Mouse (Mus musculus) myocyte (in vitro differentiated cells): ENCODE data around the gene Ugt1a2.

ENCODE experiments used
- E2F4 ChIP-seq: IDR thresholded peaks from one replicate; pipeline ENCODE4 v1.6.1; 2011; ENCODE audit warnings: mild to moderate bottlenecking, control low read depth, moderate library complexity; ENCODE audit not compliant: insufficient read depth
- MAX ChIP-seq: IDR thresholded peaks from one replicate; pipeline ENCODE4 v1.6.1; 2011; ENCODE audit warnings: low read depth, mild to moderate bottlenecking, control low read depth
- POLR2A ChIP-seq: IDR thresholded peaks from one replicate; pipeline ENCODE4 v1.6.1; 2011; ENCODE audit warnings: low read depth, mild to moderate bottlenecking, control low read depth, moderate library complexity; ENCODE audit not compliant: insufficient read length
- REST ChIP-seq: IDR thresholded peaks from one replicate; pipeline ENCODE4 v1.6.1; 2011; ENCODE audit warnings: mild to moderate bottlenecking, control low read depth, moderate library complexity; ENCODE audit not compliant: insufficient read depth, insufficient read length

GRCm38 (mm10) chr1:88230421-88230820 lies 30.0 kb downstream of the Ugt1a2 start:
- TF ChIP-seq REST, result no peak
- no peak for TF ChIP-seq POLR2A
- no peak for TF ChIP-seq MAX
- TF ChIP-seq E2F4, result no peak
